Mouse (Mus musculus) forebrain, embryonic 12.5 days (tissue): ENCODE data around the gene Trim16. TPM values are rescaled to one million over a fixed set of nuclear protein-coding genes. Genes with fewer than 3 reads are reported as not detected.

Experiments
- ATAC-seq: fragments of 200-750 bp; cut with Nextera tagmentation; 2 replicates; pipeline ENCODE4 v1.8.0; 2017; ENCODE audit warnings: moderate TSS enrichment; ENCODE audit not compliant: low FRiP score
- H3K27ac ChIP-seq: fragments of 300-500 bp; sonication (generic); 2 replicates; pipeline ENCODE4 v1.5.1; 2016; ENCODE audit warnings: mild to moderate bottlenecking
- H3K27me3 ChIP-seq: fragments of 300-500 bp; sonication (generic); 2 replicates; pipeline ENCODE4 v1.6.1; 2016; ENCODE audit warnings: mild to moderate bottlenecking
- H3K36me3 ChIP-seq: fragments of 300-500 bp; sonication (generic); replicated peaks from 2 replicates; pipeline ENCODE4 v1.6.1; 2016; ENCODE audit warnings: mild to moderate bottlenecking
- H3K4me1 ChIP-seq: fragments of 300-500 bp; sonication (generic); 2 replicates; pipeline ENCODE4 v1.6.1; 2016
- H3K4me2 ChIP-seq: fragments of 300-500 bp; sonication (generic); 2 replicates; pipeline ENCODE4 v1.6.1; 2016; ENCODE audit warnings: mild to moderate bottlenecking, moderate library complexity
- H3K4me3 ChIP-seq: fragments of 300-500 bp; sonication (generic); replicated peaks from 2 replicates; pipeline ENCODE4 v1.5.1; 2016; ENCODE audit warnings: mild to moderate bottlenecking
- H3K9ac ChIP-seq: fragments of 300-500 bp; sonication (generic); 2 replicates; pipeline ENCODE4 v1.6.1; 2016; ENCODE audit warnings: mild to moderate bottlenecking
- H3K9me3 ChIP-seq: fragments of 300-500 bp; sonication (generic); 2 replicates; pipeline ENCODE4 v1.6.1; 2016
- WGBS: fragments of 180-500 bp; shearing (Covaris S2); methylation state at CpG from one replicate; pipeline ENCODE4 v1.1.7; 2016; 5-methylcytosine and 5-hydroxymethylcytosine counted together
- polyA plus RNA-seq: library from polyadenylated mRNA; unstranded; fragments of >200 nt; fragmentation: Nextera tagmentation; extraction: Ambion mirVana; gene quantifications from 2 replicates; pipeline ENCODE4 v1.2.1, GENCODE M21; 2016

Gene Trim16
- polyA plus RNA-seq, 1 experiment from 2014 or later, result 5.3 TPM

GRCm38 (mm10) chr11:62816591-62816990 lies 3.4 kb upstream of the Trim16 start:
- Histone ChIP-seq H3K4me3 (no peak overlapping the region), H3K36me3 (no peaks in the 10 kb centered on the region), H3K27ac (no peak overlapping the region), H3K9me3 (no peaks in the 10 kb centered on the region), H3K27me3 (peaks cover 10% of the 10 kb centered on the region; the same call in 1 of the 2 replicates), H3K4me2 (no peak overlapping the region), H3K4me1 (peaks cover 15% of the 10 kb centered on the region), H3K9ac (no peak overlapping the region)
- WGBS, result 84% methylated on average over 6 of the region's 6 CpGs
- no peak for ATAC-seq

GRCm38 (mm10) chr11:62819059-62819686 lies 858 bp upstream of the Trim16 start:
- H3K36me3 ChIP-seq, result no peaks in the 10 kb centered on the region
- no peak overlapping the region for H3K27ac ChIP-seq
- peaks cover 10% of the 10 kb centered on the region; the same call in 1 of the 2 replicates for H3K27me3 ChIP-seq
- peaks cover 15% of the 10 kb centered on the region for H3K4me1 ChIP-seq
- H3K9me3 ChIP-seq, result no peaks in the 10 kb centered on the region
- H3K4me2 ChIP-seq, result no peak overlapping the region
- 95% methylated on average over 8 of the region's 8 CpGs for WGBS
- H3K9ac ChIP-seq, result no peak overlapping the region
- ATAC-seq, result no peak
- no peak overlapping the region for H3K4me3 ChIP-seq

- Histone ChIP-seq H3K4me1 (peaks cover 15% of the 10 kb centered on the region), H3K4me3 (peak overlapping the region; percentile 34), H3K27me3 (peaks cover 10% of the 10 kb centered on the region; the same call in 1 of the 2 replicates), H3K36me3 (no peaks in the 10 kb centered on the region), H3K4me2 (peak overlapping the region; percentile 55), H3K9ac (peak overlapping the region; percentile 29; the same call in 1 of the 2 replicates), H3K27ac (0 out of 2 replicates have a peak overlapping the region, but pooled peaks have one; percentile 42), H3K9me3 (no peaks in the 10 kb centered on the region)
- 0 out of 2 replicates have a peak, but pooled peaks have one; percentile 33 for ATAC-seq
- WGBS, result 25% methylated on average over 16 of the region's 16 CpGs
Measured at GRCm38 (mm10) chr11:62820661-62821437, 818 bp downstream of the Trim16 start.

GRCm38 (mm10) chr11:62821893-62822292 lies 1.9 kb downstream of the Trim16 start:
- H3K4me2 ChIP-seq, result no peak overlapping the region
- H3K36me3 ChIP-seq, result no peaks in the 10 kb centered on the region
- WGBS, result 80% methylated on average over 5 of the region's 5 CpGs
- H3K9ac ChIP-seq, result no peak overlapping the region
- ATAC-seq, result no peak
- H3K4me1 ChIP-seq, result peaks cover 15% of the 10 kb centered on the region
- H3K9me3 ChIP-seq, result no peaks in the 10 kb centered on the region
- no peak overlapping the region for H3K27ac ChIP-seq
- no peak overlapping the region for H3K4me3 ChIP-seq
- H3K27me3 ChIP-seq, result peaks cover 10% of the 10 kb centered on the region; the same call in 1 of the 2 replicates

- WGBS, result 86% methylated on average over 7 of the region's 7 CpGs
Measured at GRCm38 (mm10) chr11:62824211-62824610, 4.2 kb downstream of the Trim16 start.

GRCm38 (mm10) chr11:62825222-62826105 lies 5.4 kb downstream of the Trim16 start:
- Histone ChIP-seq H3K27me3 (0 out of 2 replicates have a peak, but pooled peaks cover 3% of the 10 kb centered on the region), H3K4me1 (peaks cover 7% of the 10 kb centered on the region), H3K9ac (no peak overlapping the region), H3K9me3 (no peaks in the 10 kb centered on the region), H3K4me2 (no peak overlapping the region), H3K36me3 (no peaks in the 10 kb centered on the region), H3K4me3 (no peak overlapping the region), H3K27ac (no peak overlapping the region)
- 84% methylated on average over 9 of the region's 9 CpGs for WGBS
- ATAC-seq, result no peak

More at GRCm38 (mm10) chr11:62824211-62824610, 4.2 kb downstream of the Trim16 start:
- H3K27ac ChIP-seq, result no peak overlapping the region
- no peaks in the 10 kb centered on the region for H3K36me3 ChIP-seq
- H3K4me2 ChIP-seq, result no peak overlapping the region
- H3K4me1 ChIP-seq, result peaks cover 15% of the 10 kb centered on the region
- no peak overlapping the region for H3K4me3 ChIP-seq
- H3K9me3 ChIP-seq, result no peaks in the 10 kb centered on the region
- no peak overlapping the region for H3K9ac ChIP-seq
- H3K27me3 ChIP-seq, result peaks cover 4% of the 10 kb centered on the region; the same call in 1 of the 2 replicates
- no peak for ATAC-seq

GRCm38 (mm10) chr11:62826106-62826733 lies 6.2 kb downstream of the Trim16 start:
- no peak overlapping the region for H3K9ac ChIP-seq
- no peaks in the 10 kb centered on the region for H3K9me3 ChIP-seq
- ATAC-seq, result no peak
- no peaks in the 10 kb centered on the region for H3K27me3 ChIP-seq
- H3K4me3 ChIP-seq, result no peak overlapping the region
- 79% methylated on average over 6 of the region's 6 CpGs for WGBS
- H3K36me3 ChIP-seq, result no peaks in the 10 kb centered on the region
- no peak overlapping the region for H3K4me2 ChIP-seq
- no peaks in the 10 kb centered on the region for H3K4me1 ChIP-seq
- H3K27ac ChIP-seq, result no peak overlapping the region

- Histone ChIP-seq H3K27me3 (no peaks in the 10 kb centered on the region), H3K4me2 (no peak overlapping the region), H3K4me1 (no peaks in the 10 kb centered on the region), H3K9me3 (no peaks in the 10 kb centered on the region), H3K27ac (no peak overlapping the region), H3K9ac (no peak overlapping the region), H3K36me3 (no peaks in the 10 kb centered on the region), H3K4me3 (no peak overlapping the region)
- 92% methylated on average over 4 of the region's 4 CpGs for WGBS
- ATAC-seq, result no peak
Measured at GRCm38 (mm10) chr11:62827135-62827534, 7.1 kb downstream of the Trim16 start.

- H3K36me3 ChIP-seq, result no peaks in the 10 kb centered on the region
- no peaks in the 10 kb centered on the region for H3K27me3 ChIP-seq
- no peaks in the 10 kb centered on the region for H3K4me1 ChIP-seq
- 83% methylated on average over 3 of the region's 3 CpGs for WGBS
- no peaks in the 10 kb centered on the region for H3K9me3 ChIP-seq
- no peak overlapping the region for H3K9ac ChIP-seq
- no peak overlapping the region for H3K4me2 ChIP-seq
- no peak overlapping the region for H3K27ac ChIP-seq
- H3K4me3 ChIP-seq, result no peak overlapping the region
- ATAC-seq, result no peak
Measured at GRCm38 (mm10) chr11:62827911-62828310, 7.9 kb downstream of the Trim16 start.

GRCm38 (mm10) chr11:62830387-62830786 lies 10.4 kb downstream of the Trim16 start:
- H3K4me2 ChIP-seq, result no peak overlapping the region
- H3K9ac ChIP-seq, result no peak overlapping the region
- ATAC-seq, result no peak
- H3K27ac ChIP-seq, result no peak overlapping the region
- no peaks in the 10 kb centered on the region for H3K36me3 ChIP-seq
- WGBS, result 87% methylated on average over 2 of the region's 2 CpGs
- H3K4me3 ChIP-seq, result no peak overlapping the region
- no peaks in the 10 kb centered on the region for H3K9me3 ChIP-seq
- H3K27me3 ChIP-seq, result no peaks in the 10 kb centered on the region
- no peaks in the 10 kb centered on the region for H3K4me1 ChIP-seq

- Histone ChIP-seq H3K4me2 (no peak overlapping the region), H3K27me3 (no peaks in the 10 kb centered on the region), H3K4me1 (no peaks in the 10 kb centered on the region), H3K27ac (no peak overlapping the region), H3K9ac (no peak overlapping the region), H3K36me3 (no peaks in the 10 kb centered on the region), H3K9me3 (no peaks in the 10 kb centered on the region), H3K4me3 (no peak overlapping the region)
- ATAC-seq, result no peak
Measured at GRCm38 (mm10) chr11:62831906-62832305, 11.9 kb downstream of the Trim16 start.
